Mouse (Mus musculus) megakaryocyte, embryonic 14.5 days (primary cell): ENCODE results near the gene Ifna13.

Source experiments
- FLI1 ChIP-seq: IDR thresholded peaks from 2 replicates; pipeline ENCODE4 v1.6.1; 2012; ENCODE audit warnings: low read length, inconsistent platforms, mixed read lengths
- GATA1 ChIP-seq: IDR thresholded peaks from 3 replicates; pipeline ENCODE4 v1.6.1; 2012; ENCODE audit warnings: mixed read lengths, low read length, inconsistent platforms, borderline replicate concordance

DNA sequence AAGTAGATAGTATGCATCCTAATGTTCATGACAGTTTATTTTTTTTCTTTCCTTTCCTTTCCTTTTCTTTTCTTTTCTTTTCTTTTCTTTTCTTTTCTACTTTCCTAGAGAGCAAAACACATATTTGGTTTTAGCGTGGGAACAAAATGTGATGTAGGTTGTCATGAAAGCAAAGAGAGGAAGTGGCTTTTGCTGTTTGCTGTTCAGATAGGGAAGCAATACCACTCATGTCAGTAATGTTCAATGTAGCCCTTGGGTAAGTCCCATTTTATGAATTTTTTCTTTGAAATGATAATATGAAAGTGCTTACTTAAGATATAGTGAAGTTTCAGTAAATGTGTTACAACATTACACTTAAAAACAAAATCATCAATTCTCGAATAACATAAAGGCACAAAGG, 49.1 kb upstream of the Ifna13 start:
- no peak; the same call in 2 of the 3 replicates for TF ChIP-seq GATA1
- TF ChIP-seq FLI1: no peak
